Mouse (Mus musculus) adrenal gland, postnatal 36 days (tissue): ENCODE data around the gene Mob3b. TPM values are rescaled to one million over a fixed set of nuclear protein-coding genes. Genes with fewer than 3 reads are reported as not detected.

Source experiments
- DNase-seq, 2 experiments: peaks; one replicate each; pipeline ENCODE4 v3.0.0; 2021; ENCODE audit warnings: mixed read lengths in 1 of 2
- total RNA-seq, 2 experiments: library from RNA; stranded (reverse); gene quantifications; 2 replicates each; pipeline ENCODE4 v1.2.3; 2021

Mob3b gene
- total RNA-seq, 2 experiments from 2014 or later: 28.9 to 31.8 TPM

- DNase-seq: no peak
These were observed 9.0 kb downstream of the Mob3b start for GRCm38 (mm10) chr4:35148326-35148725.

GRCm38 (mm10) chr4:35146597-35146996 is 10.7 kb downstream of the Mob3b start:
- no peak for DNase-seq

GRCm38 (mm10) chr4:35145726-35146125 is 11.6 kb downstream of the Mob3b start:
- DNase-seq: peak in 1 of 2 experiments; percentile 25

- peak in 1 of 2 experiments; percentile 29 for DNase-seq
These were observed 13.7 kb downstream of the Mob3b start for GRCm38 (mm10) chr4:35143472-35144102.

GRCm38 (mm10) chr4:35140317-35140716 is 17.0 kb downstream of the Mob3b start:
- DNase-seq: no peak

GRCm38 (mm10) chr4:35138077-35138476 is 19.2 kb downstream of the Mob3b start:
- no peak for DNase-seq

- no peak for DNase-seq
These were observed 20.3 kb downstream of the Mob3b start for GRCm38 (mm10) chr4:35136996-35137395.

GRCm38 (mm10) chr4:35135806-35136205 is 21.5 kb downstream of the Mob3b start:
- peak in 1 of 2 experiments; percentile 34 for DNase-seq

- DNase-seq: peak in 1 of 2 experiments; percentile 28
These were observed 22.3 kb downstream of the Mob3b start for GRCm38 (mm10) chr4:35134846-35135611.

GRCm38 (mm10) chr4:35133411-35133810 is 23.9 kb downstream of the Mob3b start:
- no peak for DNase-seq

- no peak for DNase-seq
These were observed 25.7 kb downstream of the Mob3b start for GRCm38 (mm10) chr4:35131592-35131991.

GRCm38 (mm10) chr4:35130411-35130948 is 26.8 kb downstream of the Mob3b start:
- DNase-seq: no peak

GRCm38 (mm10) chr4:35127759-35128158 is 29.5 kb downstream of the Mob3b start:
- no peak for DNase-seq

GRCm38 (mm10) chr4:35126776-35127175 is 30.5 kb downstream of the Mob3b start:
- DNase-seq: no peak

GRCm38 (mm10) chr4:35125299-35125777 is 31.9 kb downstream of the Mob3b start:
- DNase-seq: no peak

- no peak for DNase-seq
These were observed 33.3 kb downstream of the Mob3b start for GRCm38 (mm10) chr4:35124027-35124426.

GRCm38 (mm10) chr4:35123087-35123486 is 34.2 kb downstream of the Mob3b start:
- DNase-seq: no peak

- no peak for DNase-seq
These were observed 36.2 kb downstream of the Mob3b start for GRCm38 (mm10) chr4:35121060-35121459.

- DNase-seq: no peak
These were observed 36.7 kb downstream of the Mob3b start for GRCm38 (mm10) chr4:35120575-35120974.

- no peak for DNase-seq
These were observed 37.1 kb downstream of the Mob3b start for GRCm38 (mm10) chr4:35120159-35120558.

- no peak for DNase-seq
These were observed 38.4 kb downstream of the Mob3b start for GRCm38 (mm10) chr4:35118851-35119250.

GRCm38 (mm10) chr4:35117144-35117543 is 40.1 kb downstream of the Mob3b start:
- no peak for DNase-seq

GRCm38 (mm10) chr4:35115933-35116332 is 41.4 kb downstream of the Mob3b start:
- no peak for DNase-seq
